Mouse (Mus musculus): ENCODE measurements at regions not wholly inside any gene's neighbourhood (a gene's known extent, or its start where the extent isn't known, plus 50 kb on each side); places are given as distances from the start of the nearest gene placed in this dataset.
A peak's percentile ranks its signal among the peaks of the same experiment; 100 is the strongest.

GRCm38 (mm10) chr12:9847034-9847433, 277.1 kb downstream of the Osr1 start:
- no peak for DNase-seq (ENCODE audit: low spot score)

GRCm38 (mm10) chr12:9847465-9848205, 277.7 kb downstream of the Osr1 start:
- peak; percentile 36 for DNase-seq (ENCODE audit: low spot score)

DNA sequence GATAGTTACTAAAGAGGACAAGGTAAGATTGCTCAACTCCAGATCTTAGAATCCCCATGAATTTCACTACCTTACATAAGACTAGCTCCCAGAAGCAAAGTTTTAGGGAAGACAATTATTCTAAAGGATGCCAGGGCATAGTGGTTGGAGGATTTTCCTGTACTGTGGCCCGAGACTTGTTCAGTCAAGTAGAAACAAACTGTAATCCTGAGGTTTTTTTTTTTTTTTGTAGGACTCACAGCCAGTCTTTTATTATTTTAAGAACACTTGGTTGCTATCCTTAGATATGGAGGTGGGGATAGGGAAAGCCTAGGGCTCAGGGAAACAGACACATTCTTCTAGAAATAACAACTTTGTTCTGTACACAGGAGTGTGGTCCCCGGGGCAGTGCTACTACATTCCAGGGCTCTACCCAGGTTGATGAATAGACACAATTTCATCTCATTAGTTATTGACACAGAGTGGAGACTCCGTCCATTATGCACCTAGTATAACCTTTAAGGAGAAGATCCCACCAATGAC, 285.6 kb downstream of the Osr1 start:
- no peak for DNase-seq (ENCODE audit: low spot score)

DNA sequence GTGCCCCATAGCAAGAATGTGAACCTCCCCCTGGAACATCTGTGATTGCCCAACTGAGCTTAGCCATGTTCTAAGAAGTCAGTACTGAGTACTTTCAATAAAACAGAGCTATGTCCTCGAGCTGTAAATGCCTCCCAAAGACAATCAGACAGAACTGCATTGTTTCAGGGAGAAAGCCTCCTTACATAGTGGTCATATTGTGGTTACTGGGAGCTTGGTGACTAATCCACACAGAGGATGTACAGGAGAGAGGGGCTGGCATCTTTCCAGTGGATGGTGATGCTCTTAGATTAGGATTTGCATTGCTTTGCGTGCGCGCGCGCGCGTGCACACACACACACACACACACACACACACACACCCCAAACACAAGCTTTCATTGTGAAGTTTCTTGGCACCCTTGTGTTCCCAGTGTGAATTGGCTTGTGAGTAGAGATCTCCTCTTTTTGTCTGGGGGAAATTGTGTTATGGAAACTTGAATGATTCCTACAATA, 286.3 kb downstream of the Osr1 start:
- no peak for DNase-seq (ENCODE audit: low spot score)

- no peak for DNase-seq (ENCODE audit: low spot score)
These were observed 288.1 kb downstream of the Osr1 start for GRCm38 (mm10) chr12:9857990-9858389.

DNA sequence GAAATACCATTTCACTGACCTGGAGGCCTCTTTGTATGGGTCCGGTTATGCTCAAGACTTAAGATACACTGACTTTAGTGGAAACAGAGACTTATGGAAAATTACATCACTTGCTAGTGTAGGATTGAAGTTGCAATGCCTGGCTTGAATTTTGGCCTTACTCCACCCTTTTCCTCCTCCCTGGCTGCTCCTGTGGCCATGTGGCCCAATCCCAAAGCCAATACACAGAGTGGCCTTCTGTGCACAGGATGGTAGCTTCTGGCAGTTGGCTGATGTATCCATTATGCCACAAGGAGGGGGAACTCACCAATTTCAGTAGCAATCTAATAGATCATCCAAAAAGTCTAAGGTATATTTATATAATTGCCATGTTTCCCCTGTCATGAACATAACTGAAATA, 292.4 kb downstream of the Osr1 start:
- DNase-seq (ENCODE audit: low spot score), result no peak

- DNase-seq (ENCODE audit: low spot score), result no peak
These were observed 302.3 kb downstream of the Osr1 start for GRCm38 (mm10) chr12:9872236-9872635.

GRCm38 (mm10) chr12:9873214-9873613, 303.3 kb downstream of the Osr1 start:
- DNase-seq (ENCODE audit: low spot score), result no peak

- no peak for DNase-seq (ENCODE audit: low spot score)
These were observed 304.9 kb downstream of the Osr1 start for GRCm38 (mm10) chr12:9874823-9875222.

GRCm38 (mm10) chr12:9881953-9882623, 312.2 kb downstream of the Osr1 start:
- no peak for DNase-seq (ENCODE audit: low spot score)

DNA sequence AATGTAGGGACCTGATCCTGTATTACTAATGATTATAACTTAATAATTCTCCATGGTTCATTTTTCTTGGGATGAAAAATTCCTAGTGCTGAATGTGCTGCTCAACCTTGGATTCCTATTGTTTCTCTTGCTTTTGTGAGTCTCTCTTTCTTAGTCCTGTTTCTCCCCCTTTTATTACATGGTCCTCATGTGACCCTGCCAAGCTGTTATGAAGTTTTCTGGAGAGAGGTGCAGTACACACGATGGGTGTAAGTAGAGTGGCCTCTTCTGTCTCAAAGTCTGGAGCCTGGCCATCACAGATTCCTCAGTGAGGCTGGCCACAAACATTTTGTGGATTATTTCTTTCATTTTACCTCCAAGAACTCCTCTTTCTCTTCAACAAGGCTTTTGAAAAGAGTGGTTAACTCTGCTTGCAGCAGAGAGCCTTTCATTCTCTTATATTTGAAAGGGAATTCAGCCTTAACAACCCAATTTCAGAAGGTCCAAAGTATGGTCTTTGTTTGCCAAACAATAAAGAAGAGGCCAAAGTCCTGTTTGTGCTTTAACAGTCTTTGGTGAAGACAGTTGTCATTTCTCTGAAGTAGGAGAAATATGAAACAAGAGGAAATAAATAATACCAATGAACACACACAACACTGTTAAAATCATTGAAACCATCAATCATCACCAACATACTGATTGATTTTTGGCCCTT, 313.3 kb downstream of the Osr1 start:
- DNase-seq (ENCODE audit: low spot score), result no peak

DNA sequence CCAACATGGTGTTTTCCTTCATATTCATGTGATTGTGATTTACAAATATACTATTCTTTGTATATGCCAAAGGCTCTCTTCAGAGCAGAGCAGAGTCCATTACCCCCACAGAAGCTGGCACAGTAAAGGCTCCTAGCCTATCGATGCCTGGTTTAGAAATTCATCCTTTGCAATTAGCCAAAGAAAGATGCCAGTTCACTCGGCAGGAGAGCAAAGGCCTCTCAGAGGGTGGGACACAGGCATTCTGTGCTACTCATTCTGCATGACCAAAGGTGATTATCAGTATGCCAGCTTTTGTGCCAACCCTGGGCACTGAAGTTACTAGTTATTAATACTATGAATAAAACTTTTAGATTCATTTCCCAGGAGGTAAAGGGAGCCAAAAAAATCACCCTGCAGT, 324.6 kb downstream of the Osr1 start:
- DNase-seq (ENCODE audit: low spot score), result no peak

- DNase-seq (ENCODE audit: low spot score), result no peak
These were observed 328.1 kb downstream of the Osr1 start for GRCm38 (mm10) chr12:9897980-9898379.

GRCm38 (mm10) chr12:9898420-9898819, 328.5 kb downstream of the Osr1 start:
- peak; percentile 2 for DNase-seq (ENCODE audit: low spot score)

DNA sequence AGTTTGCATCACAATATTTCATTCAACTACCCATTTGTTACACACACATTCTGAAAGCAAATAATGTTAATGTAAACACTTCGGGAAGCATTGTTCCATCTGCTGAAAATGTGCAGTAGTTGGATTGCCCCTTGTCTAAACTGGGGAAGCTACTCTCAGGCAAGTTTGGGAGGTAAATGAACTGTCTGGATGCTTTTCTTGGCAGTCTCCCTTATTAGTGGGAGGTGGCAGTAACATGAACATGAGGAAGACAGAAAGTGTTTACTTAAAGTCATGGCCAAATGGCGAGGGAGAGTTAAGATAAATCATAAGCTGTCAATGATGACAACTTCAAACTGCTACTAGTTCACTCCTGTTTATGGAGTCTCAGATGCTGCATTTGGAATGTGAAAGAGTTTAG, 332.0 kb downstream of the Osr1 start:
- DNase-seq (ENCODE audit: low spot score), result peak; percentile 40

- DNase-seq (ENCODE audit: low spot score), result no peak
These were observed 333.9 kb downstream of the Osr1 start for GRCm38 (mm10) chr12:9903702-9904231.

GRCm38 (mm10) chr12:9912333-9912732, 342.4 kb downstream of the Osr1 start:
- DNase-seq (ENCODE audit: low spot score), result no peak

- DNase-seq (ENCODE audit: low spot score), result peak; percentile 42
These were observed 345.8 kb downstream of the Osr1 start for GRCm38 (mm10) chr12:9915726-9916140.

- DNase-seq (ENCODE audit: low spot score), result no peak
These were observed 348.1 kb downstream of the Osr1 start for GRCm38 (mm10) chr12:9918026-9918425.

GRCm38 (mm10) chr12:9919007-9919406, 349.1 kb downstream of the Osr1 start:
- DNase-seq (ENCODE audit: low spot score), result no peak

DNA sequence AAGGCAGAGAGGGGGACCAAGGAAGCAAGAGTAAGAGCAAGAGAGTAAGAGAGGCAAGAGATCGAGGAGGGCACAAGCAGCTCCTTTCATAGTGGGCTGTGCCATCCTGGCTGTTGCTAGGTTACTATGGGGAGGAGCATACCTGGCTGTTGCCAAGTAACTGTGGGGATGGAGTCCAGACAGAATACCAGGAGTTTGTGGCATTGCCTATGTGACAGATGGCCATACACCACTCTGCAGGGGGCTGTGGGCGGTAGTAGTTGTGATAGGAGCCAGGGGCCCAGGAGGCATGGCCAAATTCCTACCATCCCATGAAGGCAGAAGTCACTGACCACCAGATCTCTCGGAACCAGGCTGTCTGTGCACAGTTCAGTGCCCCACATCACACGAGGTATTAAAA, 349.5 kb downstream of the Osr1 start:
- no peak for DNase-seq (ENCODE audit: low spot score)

DNA sequence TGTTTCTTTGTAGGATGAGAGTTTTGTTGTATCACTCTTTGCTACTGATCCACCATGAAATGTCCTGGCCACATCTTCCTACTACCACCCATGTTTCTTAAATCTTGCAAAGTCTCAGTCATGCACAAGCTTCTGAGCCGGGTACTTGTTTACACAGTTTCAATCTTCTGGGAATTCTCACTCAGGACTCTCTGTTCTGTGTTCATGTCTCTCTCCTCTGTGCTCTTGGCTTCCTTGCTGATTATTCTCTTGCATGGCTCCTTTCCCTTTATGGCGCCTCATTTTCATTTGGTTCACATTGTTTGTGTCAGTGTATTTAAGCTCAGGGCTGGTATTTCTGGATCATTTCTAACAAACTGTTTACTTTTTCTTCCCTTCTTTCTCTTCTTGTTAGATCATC, 350.5 kb downstream of the Osr1 start:
- no peak for DNase-seq (ENCODE audit: low spot score)
